Mouse (Mus musculus) G1E (cell line): ENCODE results near the gene Txnrd2.

Experiments
- CTCF ChIP-seq: IDR thresholded peaks from 2 replicates; pipeline ENCODE4 v1.5.1; 2012; ENCODE audit warnings: low read depth, low read length, inconsistent platforms, mixed read lengths
- GATA1 ChIP-seq: IDR thresholded peaks from 2 replicates; pipeline ENCODE4 v1.6.1; 2012; ENCODE audit warnings: borderline replicate concordance, low read length, inconsistent platforms, mixed read lengths
- GATA2 ChIP-seq: IDR thresholded peaks from 2 replicates; pipeline ENCODE4 v1.6.1; 2012; ENCODE audit warnings: low read depth, low read length, inconsistent platforms, borderline replicate concordance
- POLR2AphosphoS5 ChIP-seq: IDR thresholded peaks from 2 replicates; pipeline ENCODE4 v1.6.1; 2012; ENCODE audit warnings: low read depth, low read length, inconsistent platforms; ENCODE audit not compliant: insufficient replicate concordance
- TAL1 ChIP-seq: conservative IDR thresholded peaks from 2 replicates; pipeline ENCODE4 v1.6.1; 2012; ENCODE audit warnings: low read depth, low read length, inconsistent platforms, mixed read lengths

- no peak for TF ChIP-seq CTCF
- TF ChIP-seq POLR2AphosphoS5 = no peak
- no peak for TF ChIP-seq GATA1
- TF ChIP-seq TAL1 = no peak
- no peak for TF ChIP-seq GATA2
Measured at GRCm38 (mm10) chr16:18484386-18484785, 58.2 kb downstream of the Txnrd2 start.
